Mouse (Mus musculus): ENCODE measurements around the gene Hsd17b11.

GRCm38 (mm10) chr5:103980705-103981560 is 40.8 kb downstream of the Hsd17b11 start:
- TF ChIP-seq CTCF (conservative IDR thresholded peaks at IDR 0.05; ENCODE audit: low read length) (no peak), POU5F1 (IDR thresholded peaks at IDR 0.05; ENCODE audit: borderline replicate concordance, low read length) (no peak)

Data from E14TG2a.4 (cell line).